Mouse (Mus musculus) left cerebral cortex, adult 2 months (tissue): ENCODE data around the gene Zfp568. TPM values are rescaled to one million over a fixed set of nuclear protein-coding genes. Genes with fewer than 3 reads are reported as not detected.

Source experiments
- DNase-seq, 2 experiments: peaks; one replicate each; pipeline ENCODE4 v3.0.0; 2021 to 2022; ENCODE audit warnings: low spot score in 2 of 2, mixed read lengths in 1 of 2; ENCODE audit errors: extremely low spot score in 1 of 2
- H3K27ac ChIP-seq: fragments of 200-600 bp; 2 replicates; pipeline ENCODE4 v1.8.1; 2022
- H3K4me3 ChIP-seq: fragments of 200-600 bp; 2 replicates; pipeline ENCODE4 v1.8.1; 2022
- CTCF ChIP-seq: fragments of 200-600 bp; IDR thresholded peaks from 2 replicates; pipeline ENCODE4 v1.8.1; 2022; ENCODE audit warnings: antibody characterized with exemption, mild to moderate bottlenecking, moderate library complexity
- intact Hi-C: fragments of 180-260 bp; cut with DNase I; formaldehyde crosslinking; loops from one replicate; pipeline ENCODE4 v1.15.1; 2025
- total RNA-seq, 2 experiments: library from RNA; stranded (reverse); gene quantifications; 2 replicates each; pipeline ENCODE4 v1.2.3; 2021

Gene Zfp568
- total RNA-seq, 2 experiments from 2014 or later, result 3.6 to 3.9 TPM

GRCm38 (mm10) chr7:30072146-30073028 lies 88.6 kb downstream of the Zfp568 start, which contains the start of gene Zfp82:
Gene Zfp82 (minus strand): TSS chr7:30072900.
- TF ChIP-seq CTCF, result no peak
- intact Hi-C loops, result no loop called here
- Histone ChIP-seq H3K27ac (peak within 1 kb of the TSS; percentile 87), H3K4me3 (peak within 1 kb of the TSS; percentile 67)
- peak; percentile 82 for DNase-seq

Other genes starting within 250 kb of the Zfp568 start
- 10 to 100 TPM; 16.5 to 17.0 TPM for gene Zfp84, start 215.4 kb upstream of the Zfp568 start, total RNA-seq
- gene Zfp30, start 200.0 kb upstream of the Zfp568 start, total RNA-seq, result 10 to 100 TPM; 11.7 to 12.3 TPM
- 10 to 100 TPM; 21.8 to 23.1 TPM for gene Zfp790, start 167.8 kb upstream of the Zfp568 start, total RNA-seq
- gene Zfp940, start 130.3 kb upstream of the Zfp568 start, total RNA-seq, result 10 to 100 TPM; 18.9 to 25.7 TPM
- 10 to 100 TPM; 15.3 to 16.8 TPM for gene Zfp420, start 124.0 kb upstream of the Zfp568 start, total RNA-seq
- gene Zfp27, start 77.4 kb upstream of the Zfp568 start, total RNA-seq, result 10 to 100 TPM; 22.3 to 23.8 TPM
- 1 to 10 TPM; 8.9 to 9.6 TPM for gene Zfp383, start 75.7 kb upstream of the Zfp568 start, total RNA-seq
- gene Zfp74, start 29.9 kb upstream of the Zfp568 start, total RNA-seq, result 10 to 100 TPM; 17.4 to 19.0 TPM
- 1 to 10 TPM; 6.8 to 7.8 TPM for gene Zfp14, start 67.4 kb downstream of the Zfp568 start, total RNA-seq
- gene Zfp82, start 88.9 kb downstream of the Zfp568 start, total RNA-seq, result 1 to 10 TPM; 3.6 to 3.8 TPM
- 1 to 10 TPM; 1.1 to 1.4 TPM for gene Gm26920, start 106.5 kb downstream of the Zfp568 start, total RNA-seq
- gene Zfp566, start 106.6 kb downstream of the Zfp568 start, total RNA-seq, result 1 to 10 TPM; 7.0 to 7.2 TPM
- gene Zfp260, start 110.8 kb downstream of the Zfp568 start, total RNA-seq, result 10 to 100 TPM; 71.7 to 72.1 TPM
- 10 to 100 TPM; 34.3 to 37.8 TPM for gene Zfp382, start 138.0 kb downstream of the Zfp568 start, total RNA-seq
- 10 to 100 TPM; 47.3 to 49.9 TPM for gene Zfp146, start 185.8 kb downstream of the Zfp568 start, total RNA-seq
- gene Cox7a1, start 200.2 kb downstream of the Zfp568 start, total RNA-seq, result 1 to 10 TPM; 2.9 to 7.2 TPM
- gene Capns1, start 214.9 kb downstream of the Zfp568 start, total RNA-seq, result 100 to 1,000 TPM; 173 to 175 TPM
- 10 to 100 TPM; 53.3 to 56.3 TPM for gene Polr2i, start 248.0 kb downstream of the Zfp568 start, total RNA-seq
- 100 to 1,000 TPM; 125 to 133 TPM for gene Tbcb, start 248.3 kb downstream of the Zfp568 start, total RNA-seq